Comparison of ENCODE assay signal across 9 mouse cellular contexts in genomic region chr14:75176425-75177045, GRCm38 (mm10). TPM values are rescaled to one million over a fixed set of nuclear protein-coding genes. Genes with fewer than 3 reads are reported as not detected.
DNase-seq lines count a peak whose midpoint lies in the region; ATAC-seq lines count a peak whose summit lies in the region.
"Had no signal": no experiment of that assay in that cellular context is flagged by ENCODE, and none has a peak within 500 bp of the region (broad histone marks: within the 10 kb centered on the region; RNA-seq: fewer than 3 reads in every experiment).

No protein-coding gene starts in this region.

- peak overlapping the region; percentile 38 for H3K27ac ChIP-seq in limb, embryonic 15.5 days
- no peak overlapping the region for H3K27ac ChIP-seq in midbrain, embryonic 14.5 days (replicated peaks; ENCODE audit: low read depth, low read length)
- H3K27ac ChIP-seq: limb, embryonic 13.5 days had no signal

- H3K4me1 ChIP-seq in limb, embryonic 15.5 days = no peaks in the 10 kb centered on the region
- no peaks in the 10 kb centered on the region for H3K4me1 ChIP-seq in midbrain, embryonic 14.5 days (ENCODE audit: control insufficient read depth, insufficient read depth, low read length)
- H3K4me1 ChIP-seq: limb, embryonic 13.5 days had no signal

- H3K4me3 ChIP-seq in limb, embryonic 15.5 days = no peak overlapping the region
- H3K4me3 ChIP-seq in midbrain, embryonic 14.5 days (replicated peaks; ENCODE audit: low read depth, low read length) = no peak overlapping the region
- H3K4me3 ChIP-seq: limb, embryonic 13.5 days had no signal

- no peak overlapping the region for H3K9ac ChIP-seq in limb, embryonic 15.5 days
- H3K9ac ChIP-seq in midbrain, embryonic 14.5 days (replicated peaks; ENCODE audit: low read length) = no peak overlapping the region
- H3K9ac ChIP-seq: limb, embryonic 13.5 days had no signal

- H3K4me2 ChIP-seq in limb, embryonic 15.5 days = no peak overlapping the region
- no peak overlapping the region for H3K4me2 ChIP-seq in midbrain, embryonic 14.5 days (ENCODE audit: low read length)
- H3K4me2 ChIP-seq: limb, embryonic 13.5 days had no signal

- no peaks in the 10 kb centered on the region for H3K27me3 ChIP-seq in limb, embryonic 15.5 days
- H3K27me3 ChIP-seq in midbrain, embryonic 14.5 days (ENCODE audit: control insufficient read depth, insufficient read depth, low read length) = no peaks in the 10 kb centered on the region
- H3K27me3 ChIP-seq: limb, embryonic 13.5 days had no signal

- DNase-seq in 416B (ENCODE audit: low read depth) = peak; percentile 96
- DNase-seq in CD8-positive naive resting alpha-beta T cell, adult 2 months (ENCODE audit: low read depth in 2 of 2, low spot score in 2 of 2) = peak; percentile 58 to 65
- no peak for DNase-seq in MN1 (ENCODE audit: low spot score)
- DNase-seq in midbrain, embryonic 14.5 days = no peak
- DNase-seq in layer of hippocampus, postnatal 14 days (ENCODE audit: low spot score in 2 of 2) = no peak

- H3K9me3 ChIP-seq in limb, embryonic 15.5 days = no peaks in the 10 kb centered on the region
- H3K9me3 ChIP-seq in midbrain, embryonic 14.5 days (ENCODE audit: control insufficient read depth, low read length) = no peaks in the 10 kb centered on the region
- H3K9me3 ChIP-seq: limb, embryonic 13.5 days had no signal

- 56% methylated on average over 4 of the region's 4 CpGs for WGBS in limb, embryonic 15.5 days
- WGBS in midbrain, embryonic 14.5 days = 65% methylated on average over 4 of the region's 4 CpGs

- H3K36me3 ChIP-seq in limb, embryonic 15.5 days = no peaks in the 10 kb centered on the region
- H3K36me3 ChIP-seq in midbrain, embryonic 14.5 days (ENCODE audit: control insufficient read depth, insufficient read depth, low read length) = no peaks in the 10 kb centered on the region
- H3K36me3 ChIP-seq: limb, embryonic 13.5 days had no signal

- no peak for ATAC-seq in limb, embryonic 15.5 days (ENCODE audit: insufficient number of reproducible peaks, low FRiP score, low TSS enrichment, low read depth)
- ATAC-seq in neutrophil, adult 5-6 weeks (ENCODE audit: extremely low read depth, insufficient number of reproducible peaks, low FRiP score, poor library complexity, severe bottlenecking) = peak; percentile 51
- ATAC-seq in midbrain, embryonic 14.5 days (ENCODE audit: low FRiP score, low TSS enrichment) = no peak
- ATAC-seq in megakaryocyte-erythroid progenitor cell, adult 5-6 weeks (replicated peaks; ENCODE audit: low FRiP score, low TSS enrichment, poor library complexity, severe bottlenecking) = no peak

RNA-seq across cellular contexts. Expression of gene Lcp1, which starts 45.6 kb away (rescaled TPM):
- polyA plus RNA-seq in limb, embryonic 15.5 days (2015; fragmentation: Nextera tagmentation; extraction: Ambion mirVana) = 36.7 and 38.4 TPM in 2 replicates
- total RNA-seq in neutrophil, adult 5-6 weeks (2017) = 1,430 and 1,555 TPM in 2 replicates
- 5.1 and 19.0 TPM in 2 replicates for polyA plus RNA-seq in midbrain, embryonic 14.5 days (2014; fragmentation: Nextera tagmentation; extraction: Ambion mirVana)
- 1 to 10 TPM; 6.9 to 7.5 TPM for total RNA-seq in layer of hippocampus, postnatal 14 days (2021)
- total RNA-seq in megakaryocyte-erythroid progenitor cell, adult 5-6 weeks (2014; fragmentation: Nextera tagmentation) = 21.1 and 39.8 TPM in 2 replicates
- total RNA-seq in megakaryocyte-erythroid progenitor cell, adult 5-6 weeks (2017) = 29.1 and 29.8 TPM in 2 replicates

RNA-seq across cellular contexts. Expression of gene Lrrc63, which starts 45.9 kb away (rescaled TPM):
- polyA plus RNA-seq in limb, embryonic 15.5 days (2015; fragmentation: Nextera tagmentation; extraction: Ambion mirVana) = not detected in 2 replicates
- 0.61 and 1.0 TPM in 2 replicates for total RNA-seq in neutrophil, adult 5-6 weeks (2017)
- 0.08 TPM in 1 of 2 replicates, not detected in the other for polyA plus RNA-seq in midbrain, embryonic 14.5 days (2014; fragmentation: Nextera tagmentation; extraction: Ambion mirVana)
- not detected for total RNA-seq in layer of hippocampus, postnatal 14 days (2021)
- total RNA-seq in megakaryocyte-erythroid progenitor cell, adult 5-6 weeks (2014; fragmentation: Nextera tagmentation) = not detected in 2 replicates
- total RNA-seq in megakaryocyte-erythroid progenitor cell, adult 5-6 weeks (2017) = not detected in 2 replicates
- polyA plus RNA-seq: limb, embryonic 13.5 days had no signal

Comparison
In these comparisons a context has a peak if more than half of its experiments do, and no peak if none do; other contexts are left out.
1. DNase-seq: peak in 416B (single experiment) and CD8-positive naive resting alpha-beta T cell, adult 2 months (2 of 2); none in MN1 (single experiment), midbrain, embryonic 14.5 days (single experiment) and layer of hippocampus, postnatal 14 days (0 of 2).
2. RNA of gene Lcp1, which starts 45.6 kb away (total RNA-seq): 1,430 to 1,555 TPM in neutrophil, adult 5-6 weeks; 21.1 to 39.8 TPM in megakaryocyte-erythroid progenitor cell, adult 5-6 weeks and 6.9 to 7.5 TPM in layer of hippocampus, postnatal 14 days; every median in the first group is over 10 times any median in the second.